Mouse (Mus musculus): ENCODE measurements at regions not wholly inside any gene's neighbourhood (a gene's known extent, or its start where the extent isn't known, plus 50 kb on each side); places are given as distances from the start of the nearest gene placed in this dataset.
"Not testable (repeated sequence)": the region's sequence is repeated elsewhere in the genome, so short reads cannot be mapped to it uniquely, and the experiment has no call there.

- no peak for DNase-seq
Observed at GRCm38 (mm10) chr12:27960064-27960463, 592.1 kb downstream of the Dcdc2c start.

DNA sequence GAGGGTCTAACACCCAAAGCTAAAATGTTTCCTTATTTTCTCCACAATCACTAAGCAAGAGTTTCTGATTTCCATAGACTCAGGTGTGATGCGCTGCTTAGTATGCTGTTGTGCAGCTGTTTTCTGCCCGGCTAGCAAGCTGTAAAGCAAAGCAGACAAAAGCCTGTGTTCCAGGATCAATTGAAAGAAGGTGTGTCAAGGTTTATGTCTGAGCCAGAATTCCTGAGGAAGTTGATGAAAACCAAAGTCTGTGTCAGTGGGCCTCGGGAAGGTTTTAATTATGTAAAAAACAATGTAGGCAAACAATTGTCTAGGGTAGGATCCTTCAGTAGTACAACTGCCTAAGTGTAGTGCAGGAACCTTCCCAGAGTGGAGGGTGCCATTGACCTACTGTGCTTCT, 604.6 kb downstream of the Dcdc2c start:
- DNase-seq, result no peak

DNA sequence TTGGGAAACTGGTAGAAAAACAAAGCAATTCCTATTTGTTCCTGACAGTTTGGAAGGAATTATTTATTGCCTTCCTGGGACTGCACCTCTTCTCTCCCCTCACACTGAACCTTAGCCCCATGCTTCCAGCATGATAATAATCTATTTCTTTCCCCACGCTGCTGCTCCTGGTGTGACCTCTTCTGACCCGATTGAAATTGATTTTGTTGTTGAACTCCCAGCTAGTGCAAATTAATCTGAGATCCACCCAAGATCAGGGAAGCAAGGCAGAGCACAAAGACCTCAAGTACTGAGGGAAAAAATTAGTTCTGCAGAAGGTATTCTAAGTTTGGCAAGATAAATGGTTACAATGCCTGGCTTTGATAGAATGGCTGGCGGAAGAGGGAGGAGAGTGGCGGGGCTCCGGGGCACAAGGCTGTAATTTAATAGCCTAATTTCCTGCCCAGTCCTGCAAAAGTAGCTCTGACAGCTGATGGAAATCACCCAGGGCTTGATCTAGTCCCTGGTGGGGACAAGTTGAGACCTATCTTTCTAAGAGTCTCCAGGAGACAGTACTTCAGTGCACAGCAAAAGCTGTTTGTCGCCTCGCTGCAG, 604.6 kb upstream of the Sox11 start:
- no peak for DNase-seq

DNA sequence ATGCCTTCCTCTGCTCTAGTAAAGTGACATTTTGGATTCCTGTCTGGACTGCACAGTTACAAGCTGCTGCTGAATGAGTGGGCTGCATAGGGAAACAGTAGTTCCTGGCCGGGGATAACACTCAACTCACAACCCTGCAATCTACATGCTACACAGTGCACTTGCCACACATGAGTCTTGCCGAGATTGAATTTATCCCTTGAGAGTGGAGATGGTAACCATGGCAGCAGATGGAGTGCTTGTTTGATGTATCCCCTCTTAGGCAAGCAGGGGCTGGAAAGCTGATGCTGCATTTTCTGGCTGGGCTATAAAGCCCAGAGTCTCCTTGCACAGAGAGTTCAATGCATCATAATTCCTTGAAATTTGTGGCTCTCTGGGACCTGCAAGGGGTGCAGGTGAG, 603.0 kb upstream of the Sox11 start:
- no peak for DNase-seq

DNA sequence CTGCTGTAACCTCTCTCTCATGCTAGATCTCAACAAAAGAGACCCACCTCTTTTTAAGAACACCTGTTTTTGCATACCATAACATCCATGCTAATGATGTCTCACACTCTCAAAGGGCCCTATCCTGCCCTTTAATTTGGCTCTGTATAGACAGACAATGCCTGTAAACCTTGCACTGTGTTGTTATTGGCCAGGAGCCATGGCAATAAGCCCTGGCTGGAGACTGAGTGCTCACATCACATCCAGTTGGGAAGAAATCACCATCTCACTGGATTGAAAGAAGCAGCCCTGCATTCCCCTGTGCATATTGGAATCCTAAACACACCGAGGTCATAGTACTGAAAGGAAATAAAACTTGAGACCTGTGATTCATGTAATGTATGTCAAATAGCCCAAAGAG, 598.7 kb upstream of the Sox11 start:
- no peak for DNase-seq

DNA sequence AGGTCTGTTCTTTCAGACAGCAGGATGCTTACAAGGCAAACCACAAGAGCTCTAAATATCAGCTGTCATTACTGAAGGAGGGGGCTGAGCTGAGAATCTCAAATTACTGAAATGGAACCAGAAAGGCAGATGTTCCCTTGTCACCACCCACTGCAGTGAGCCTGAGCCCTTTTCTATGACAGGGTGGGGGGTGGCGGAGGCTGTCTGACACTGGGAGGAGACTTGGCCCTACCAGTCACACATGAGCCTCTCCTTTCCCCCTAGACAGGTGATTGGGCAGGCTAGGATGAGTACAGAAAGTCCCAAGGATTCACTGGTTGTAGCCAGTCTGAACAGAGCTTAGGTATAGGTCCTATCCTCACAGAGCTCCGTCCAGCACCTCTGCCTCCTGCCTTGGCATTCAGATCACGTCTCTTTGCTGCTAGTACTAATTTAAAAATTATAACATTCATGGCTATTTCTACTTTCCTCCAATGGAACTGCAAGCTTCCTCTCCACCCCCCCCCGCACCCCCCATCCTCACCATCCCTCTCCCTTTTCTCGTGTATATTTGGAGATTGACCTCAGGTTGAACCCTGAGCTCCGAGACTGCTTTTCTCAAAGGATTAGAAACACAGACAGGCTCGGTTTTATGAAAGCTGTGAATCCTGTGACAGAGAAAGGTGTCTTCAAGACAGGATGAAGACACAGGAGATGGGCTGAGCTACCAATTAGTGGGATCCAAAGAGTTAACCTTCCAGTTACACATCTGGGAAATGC, 590.2 kb upstream of the Sox11 start:
- DNase-seq, result no peak

DNA sequence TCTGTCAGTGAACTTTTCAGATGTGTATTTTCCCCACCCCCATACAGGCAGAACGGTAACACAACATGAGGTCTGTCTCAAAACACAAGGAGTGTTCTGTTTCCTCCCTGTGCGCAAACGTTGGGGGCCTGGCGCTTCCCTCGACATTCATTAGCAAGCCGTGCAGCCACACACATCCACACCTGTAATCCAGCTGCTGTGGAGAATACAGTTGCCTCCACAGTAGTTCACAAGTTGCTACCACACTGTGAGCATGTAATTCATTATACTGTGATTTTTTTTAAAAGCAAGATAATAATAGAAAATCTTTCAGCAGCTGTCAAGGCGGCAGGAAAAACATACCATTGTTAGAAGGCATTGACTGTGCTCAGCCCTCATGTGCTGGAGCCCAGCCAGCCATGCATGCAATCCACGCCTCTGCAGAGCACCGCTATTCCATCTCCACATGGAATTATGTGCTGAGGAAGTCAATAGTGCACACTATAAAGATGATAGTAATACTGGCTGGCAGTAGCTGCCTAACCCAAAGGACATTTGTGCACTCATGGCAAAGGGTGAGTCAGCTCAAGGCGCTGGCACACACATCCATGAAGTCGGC, 586.1 kb upstream of the Sox11 start:
- no peak for DNase-seq

GRCm38 (mm10) chr12:27926730-27927129, 584.4 kb upstream of the Sox11 start:
- DNase-seq, result no peak

- DNase-seq, result no peak
Observed at GRCm38 (mm10) chr12:27920607-27921006, 578.2 kb upstream of the Sox11 start.

- no peak for DNase-seq
Observed at GRCm38 (mm10) chr12:27916401-27916920, 574.1 kb upstream of the Sox11 start.

- no peak for DNase-seq
Observed at GRCm38 (mm10) chr12:27909417-27910100, 567.2 kb upstream of the Sox11 start.

- not testable (repeated sequence) for DNase-seq
Observed at GRCm38 (mm10) chr12:27896682-27897081, 554.3 kb upstream of the Sox11 start.

DNA sequence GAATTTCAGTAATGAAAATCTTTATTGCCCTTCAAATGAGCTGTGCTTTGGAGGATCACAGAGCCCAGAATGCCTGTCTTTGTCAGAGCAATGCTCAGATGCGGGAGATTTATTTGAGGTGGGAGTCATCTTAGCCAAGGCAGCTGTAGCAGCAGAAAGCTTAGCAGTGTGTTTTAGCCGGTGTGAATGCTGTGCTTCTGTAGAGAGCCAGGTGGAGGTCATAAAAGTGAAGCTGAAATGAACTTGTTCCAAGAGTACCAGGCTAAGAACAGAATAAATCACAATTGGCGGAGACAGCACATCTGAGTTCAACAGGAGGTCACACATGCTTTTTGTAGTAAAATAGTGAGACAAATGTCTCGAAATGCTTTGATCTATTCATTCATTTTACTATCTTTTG, 539.3 kb upstream of the Sox11 start:
- DNase-seq, result no peak

DNA sequence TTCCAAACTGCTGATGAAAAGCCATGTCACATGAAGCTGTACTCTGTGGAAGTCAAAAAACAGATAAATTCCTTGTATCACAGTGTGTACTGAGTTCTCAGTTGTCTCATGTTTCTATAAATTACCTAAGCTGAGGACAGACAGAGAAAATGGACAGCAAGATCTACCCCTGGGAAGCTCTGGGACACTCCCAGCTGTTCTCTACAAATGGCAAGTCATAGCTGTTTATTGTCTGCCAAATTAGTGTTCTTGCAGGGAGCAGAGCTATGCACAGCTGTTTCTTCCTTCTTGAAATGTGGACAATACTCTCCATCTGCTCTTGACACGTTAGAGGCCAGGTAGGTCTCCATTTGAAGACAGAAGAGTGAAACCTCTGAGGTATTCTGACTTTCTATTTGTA, 524.0 kb upstream of the Sox11 start:
- no peak for DNase-seq

- no peak for DNase-seq
Observed at GRCm38 (mm10) chr12:27849537-27849936, 507.2 kb upstream of the Sox11 start.

- no peak for DNase-seq
Observed at GRCm38 (mm10) chr12:27849099-27849498, 506.7 kb upstream of the Sox11 start.

- no peak for DNase-seq
Observed at GRCm38 (mm10) chr12:27848141-27848540, 505.8 kb upstream of the Sox11 start.

DNA sequence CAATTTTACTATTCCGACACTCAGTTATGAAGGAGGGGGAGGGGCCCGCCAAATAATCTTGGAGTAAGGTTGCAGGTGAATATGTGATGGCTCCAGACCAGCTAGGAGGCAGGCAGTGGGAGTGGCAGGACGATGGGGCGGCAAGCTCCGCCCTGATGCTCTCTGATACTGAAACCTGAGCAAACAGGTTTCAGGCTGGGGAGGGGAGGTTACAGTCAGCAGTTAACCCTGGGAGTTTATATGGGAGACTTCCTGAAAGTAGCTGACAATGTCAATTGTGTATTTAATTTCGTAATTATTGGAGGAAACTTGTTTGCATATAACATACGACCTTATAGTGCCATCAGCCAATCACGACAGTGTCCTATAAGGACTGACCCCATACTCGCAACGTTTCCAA, 505.0 kb upstream of the Sox11 start:
- no peak for DNase-seq

DNA sequence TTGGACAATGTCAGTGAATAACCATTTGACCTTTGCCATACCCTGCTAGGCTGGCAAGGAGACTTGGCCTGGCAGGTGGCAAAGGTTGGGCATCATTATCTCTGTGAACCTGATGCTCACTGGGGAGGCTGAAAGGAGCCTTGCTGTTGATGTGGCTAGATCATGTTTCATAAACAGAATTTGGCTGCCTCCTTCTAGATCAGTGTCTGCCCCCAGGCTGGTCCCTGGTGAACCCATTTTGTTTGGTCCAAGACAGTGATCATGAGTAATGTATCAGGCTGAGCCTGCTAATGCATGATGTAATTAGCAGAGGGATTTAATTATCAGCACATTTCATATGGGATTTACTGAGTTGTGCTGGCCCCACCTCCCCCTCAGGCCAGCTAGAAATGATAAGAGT, 502.6 kb upstream of the Sox11 start:
- DNase-seq, result no peak

- DNase-seq, result no peak
Observed at GRCm38 (mm10) chr12:27838955-27839354, 496.6 kb upstream of the Sox11 start.

GRCm38 (mm10) chr12:27838384-27838783, 496.0 kb upstream of the Sox11 start:
- DNase-seq, result no peak

DNA sequence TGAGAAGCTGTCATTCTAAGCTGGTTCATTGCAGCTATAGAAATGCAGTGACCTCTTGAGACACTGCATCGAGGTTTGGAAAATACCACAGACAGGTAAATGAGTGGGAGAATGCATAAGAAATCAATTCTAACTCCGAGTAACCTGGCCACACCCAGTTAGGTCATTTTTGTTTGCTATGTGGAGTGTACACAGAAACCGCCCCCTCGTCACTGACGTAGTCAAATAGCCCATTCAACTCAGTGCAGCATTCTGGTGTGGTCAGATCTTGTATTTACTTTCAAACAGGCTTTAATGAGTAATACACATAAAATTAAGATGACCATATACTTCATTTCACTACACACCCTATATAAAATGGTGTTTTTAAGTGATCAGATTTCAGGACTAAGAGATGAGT, 483.8 kb upstream of the Sox11 start:
- DNase-seq, result no peak

GRCm38 (mm10) chr12:27823392-27823791, 481.0 kb upstream of the Sox11 start:
- no peak for DNase-seq

DNA sequence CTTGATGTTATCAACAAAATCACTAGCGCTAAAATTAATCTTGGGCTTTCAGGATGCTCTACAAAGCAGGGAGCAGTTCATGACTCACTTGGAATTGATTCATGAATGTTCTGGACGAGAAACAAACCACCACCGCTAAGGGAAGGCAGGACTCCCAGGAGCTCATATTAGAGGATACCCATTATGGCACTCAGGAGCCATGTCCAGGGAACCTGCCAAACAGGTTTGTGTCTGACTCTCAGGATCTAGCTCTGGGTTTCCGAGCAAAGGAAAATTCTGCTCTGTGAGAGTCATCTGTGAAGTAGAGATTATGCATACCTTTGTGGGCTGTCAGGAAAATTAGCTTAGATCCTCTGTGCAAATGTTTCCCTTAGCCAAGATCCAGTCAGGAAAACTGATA, 454.3 kb upstream of the Sox11 start:
- no peak for DNase-seq
